Mouse (Mus musculus) left cerebral cortex, adult 8-10 months (tissue): ENCODE results near the gene Ascl4. TPM values are rescaled to one million over a fixed set of nuclear protein-coding genes. Genes with fewer than 3 reads are reported as not detected.

Source experiments
- DNase-seq, 2 experiments: peaks; one replicate each; pipeline ENCODE4 v3.0.0; 2022; ENCODE audit warnings: low spot score in 2 of 2
- total RNA-seq, 4 experiments: library from RNA; stranded (reverse); gene quantifications; 2 replicates each; pipeline ENCODE4 v1.2.4; 2022

Ascl4 gene
- total RNA-seq = 1 to 10 TPM in 1 of 4 experiments, under 1 TPM in 2, not detected in 1; 0.19 to 1.1 (median 0.59) TPM

DNA sequence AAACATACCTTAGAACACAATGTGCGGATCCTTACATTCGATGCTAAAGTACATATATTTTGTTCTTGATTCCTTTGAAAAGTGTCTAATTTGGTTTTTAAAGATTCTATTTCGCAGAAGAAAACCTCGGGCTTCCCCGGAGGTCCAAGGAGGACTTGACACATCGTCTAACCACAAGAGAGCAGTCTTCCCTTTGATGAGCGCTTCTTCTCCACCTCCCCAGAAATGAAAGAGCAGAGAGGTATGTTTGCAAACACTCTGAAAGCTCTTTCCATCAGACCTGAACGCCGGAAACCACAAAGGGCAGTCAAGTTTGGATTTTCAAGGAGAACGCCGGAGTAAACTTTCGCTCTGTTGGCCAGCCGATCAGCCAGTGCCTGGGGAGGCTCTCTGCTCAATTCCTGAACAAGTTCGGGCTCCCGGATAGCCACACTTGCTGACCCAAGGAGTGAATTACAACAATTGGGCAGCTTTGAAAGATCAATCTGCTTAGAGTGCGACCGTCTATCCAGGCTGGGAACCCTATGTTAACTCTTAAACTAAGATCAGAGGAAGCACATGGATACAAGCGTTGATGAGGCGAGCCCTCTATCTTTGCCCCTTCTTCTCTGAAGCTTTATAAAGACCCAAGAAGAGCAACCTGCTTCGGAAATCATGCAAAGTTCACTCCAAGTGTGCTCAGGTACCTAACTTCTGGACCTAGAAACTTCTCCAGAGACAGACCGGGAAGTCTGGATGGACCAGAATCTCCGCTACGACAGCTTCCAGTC lies at the start of gene Ascl4:
Gene Ascl4 (plus strand): TSS at position 6 of the 770 bp plus-strand sequence.
- DNase-seq = no peak

- no peak for DNase-seq
These were observed 47.5 kb upstream of the Ascl4 start for GRCm38 (mm10) chr10:85879886-85880486.

- DNase-seq = peak; percentile 86 to 99
These were observed 10.8 kb upstream of the Ascl4 start, which contains the start of gene Prdm4 for GRCm38 (mm10) chr10:85916498-85917309. Prdm4 (minus strand) TSS chr10:85917142.

GRCm38 (mm10) chr10:85928499-85929207 lies 1.2 kb downstream of the Ascl4 start:
- DNase-seq = peak; percentile 72 to 79

DNA sequence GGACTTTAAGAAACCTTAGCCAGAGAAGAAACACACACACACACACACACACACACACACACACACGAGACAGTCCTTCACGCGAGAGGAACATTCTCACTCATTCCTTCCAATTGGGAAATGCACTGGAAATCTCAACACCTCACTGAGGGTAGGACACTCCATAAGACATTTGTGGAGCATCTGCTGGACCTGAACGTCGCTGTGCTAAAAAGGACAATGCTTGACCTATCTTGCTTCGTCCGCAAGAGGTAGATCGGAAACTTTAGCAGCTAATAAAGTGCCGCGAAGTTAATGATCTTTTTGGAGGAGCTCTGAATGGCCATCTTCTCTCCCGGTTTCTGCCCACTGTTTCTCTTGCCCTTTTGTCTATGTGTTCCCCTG lies 1.7 kb downstream of the Ascl4 start:
- no peak for DNase-seq

GRCm38 (mm10) chr10:85929962-85930361 lies 2.5 kb downstream of the Ascl4 start:
- no peak for DNase-seq

- DNase-seq = no peak
These were observed 8.9 kb downstream of the Ascl4 start for GRCm38 (mm10) chr10:85936280-85936965.

- DNase-seq = no peak
These were observed 21.2 kb downstream of the Ascl4 start for GRCm38 (mm10) chr10:85948483-85949196.

DNA sequence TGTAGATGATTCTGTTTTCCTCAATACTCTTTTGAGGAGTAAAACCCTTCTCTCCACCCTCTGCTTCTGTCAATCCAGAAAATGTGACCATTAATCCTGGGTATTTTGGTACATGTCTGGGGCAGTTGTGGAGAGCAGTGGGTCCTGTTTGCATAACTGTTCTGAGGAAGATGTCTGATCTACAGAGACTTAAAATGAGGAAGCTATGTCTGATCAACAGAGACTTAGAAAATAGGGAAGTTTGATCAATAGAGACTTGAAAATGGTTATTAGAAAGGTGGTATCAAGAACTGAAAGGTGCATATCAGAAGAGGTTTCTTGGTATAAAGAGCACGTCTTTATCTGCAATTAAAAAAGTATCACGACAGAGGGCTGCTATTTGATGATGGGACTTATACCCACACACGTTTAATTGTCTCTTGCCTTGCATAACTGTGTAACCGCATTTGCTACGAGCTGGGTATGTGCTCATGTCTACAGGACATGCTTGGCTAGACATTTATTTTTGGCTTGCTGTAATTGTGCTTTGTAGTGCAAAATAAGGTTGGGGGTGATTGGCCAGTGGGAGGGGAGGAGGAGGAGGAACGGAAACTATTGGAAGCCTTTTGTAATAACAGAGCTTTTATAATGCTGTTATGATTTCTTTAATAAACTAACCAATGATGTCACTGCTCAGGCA lies 24.4 kb downstream of the Ascl4 start:
- DNase-seq = no peak

DNA sequence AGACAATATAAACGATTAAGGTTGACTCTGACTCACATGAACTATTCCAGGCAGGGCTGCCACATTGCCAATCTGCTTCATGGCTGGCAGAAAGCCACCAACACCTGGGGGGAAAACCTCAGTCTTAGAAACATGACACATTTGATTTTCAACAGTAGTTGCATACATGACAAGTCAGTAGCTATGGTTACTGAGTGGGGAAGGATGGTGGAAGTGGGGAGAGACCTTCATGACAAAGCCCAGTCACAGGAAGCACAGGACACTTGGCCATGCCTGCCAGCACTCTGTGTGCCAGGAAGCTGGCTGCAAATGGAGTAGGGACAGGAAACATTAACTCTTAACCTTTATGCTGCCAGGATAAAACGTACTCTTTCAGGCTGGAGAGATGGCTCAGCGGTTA lies 25.9 kb downstream of the Ascl4 start:
- DNase-seq = no peak

DNA sequence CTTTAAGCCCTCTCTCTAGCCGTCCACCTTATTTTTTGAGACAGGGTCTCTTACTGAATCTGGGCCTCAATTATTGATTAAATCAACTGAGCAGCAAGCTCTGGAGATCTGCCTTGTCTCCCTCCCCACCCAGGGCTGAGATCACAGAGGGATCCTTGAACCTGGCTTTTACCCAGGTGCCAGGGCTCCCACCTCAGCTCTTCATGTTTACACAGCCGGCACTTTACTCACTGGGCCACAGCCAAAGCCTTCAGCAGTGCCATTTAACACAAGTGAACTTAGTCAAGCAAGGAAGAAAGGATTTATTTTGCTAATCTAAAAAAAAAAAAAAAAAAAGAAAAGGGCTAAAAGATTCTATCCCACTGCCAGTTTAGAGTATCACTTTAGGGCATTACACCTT lies 26.9 kb downstream of the Ascl4 start:
- DNase-seq = no peak

GRCm38 (mm10) chr10:85956871-85957419 lies 29.5 kb downstream of the Ascl4 start:
- no peak for DNase-seq

DNA sequence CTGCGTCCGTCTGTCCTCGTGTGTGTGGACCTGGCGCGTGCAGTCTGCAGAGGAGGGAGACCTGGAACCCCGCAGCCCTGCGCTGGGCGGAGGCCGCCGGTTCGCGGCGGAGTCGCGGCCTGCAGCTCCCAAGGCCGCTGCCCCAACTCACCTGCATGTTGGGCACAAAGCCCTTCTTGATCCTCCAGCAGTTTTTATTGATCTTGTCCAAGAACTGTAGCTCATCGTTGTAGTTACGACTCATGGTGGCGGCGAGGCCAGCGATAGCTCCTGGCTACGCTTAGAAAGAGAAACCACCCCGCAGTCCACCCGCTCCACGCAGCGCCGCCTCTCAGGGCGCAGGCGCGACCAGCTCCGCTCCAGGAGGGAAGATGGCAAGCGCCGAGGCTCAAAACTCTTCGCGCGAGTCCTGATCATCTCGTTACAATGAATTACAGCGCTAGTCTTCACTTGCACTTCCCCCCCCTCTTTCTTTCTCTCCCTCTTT lies 30.0 kb downstream of the Ascl4 start, which contains the start of gene Rtcb:
Gene Rtcb (minus strand): TSS at position 360 of the 487 bp plus-strand sequence.
- peak; percentile 93 to 99 for DNase-seq

GRCm38 (mm10) chr10:85962897-85963296 lies 35.4 kb downstream of the Ascl4 start:
- no peak for DNase-seq

DNA sequence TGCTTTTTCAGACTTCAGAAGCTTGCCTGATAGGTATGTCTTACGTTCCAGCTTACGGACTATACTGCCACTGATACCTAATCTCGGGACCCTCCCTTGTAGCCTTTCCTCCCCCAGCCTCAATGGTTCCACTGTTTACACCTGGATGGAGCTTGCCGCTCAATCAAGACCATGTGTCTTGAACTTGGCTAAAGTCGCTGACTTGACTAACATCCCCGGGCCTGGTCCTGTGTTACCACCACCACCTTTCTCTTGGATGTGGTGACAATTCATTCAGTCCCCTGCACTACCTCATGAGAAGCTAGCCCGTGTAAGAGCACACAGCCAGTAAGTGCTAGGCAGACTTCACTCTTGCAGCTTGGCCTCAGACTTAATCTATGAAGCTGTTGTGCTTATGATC lies 36.8 kb downstream of the Ascl4 start:
- DNase-seq = no peak

DNA sequence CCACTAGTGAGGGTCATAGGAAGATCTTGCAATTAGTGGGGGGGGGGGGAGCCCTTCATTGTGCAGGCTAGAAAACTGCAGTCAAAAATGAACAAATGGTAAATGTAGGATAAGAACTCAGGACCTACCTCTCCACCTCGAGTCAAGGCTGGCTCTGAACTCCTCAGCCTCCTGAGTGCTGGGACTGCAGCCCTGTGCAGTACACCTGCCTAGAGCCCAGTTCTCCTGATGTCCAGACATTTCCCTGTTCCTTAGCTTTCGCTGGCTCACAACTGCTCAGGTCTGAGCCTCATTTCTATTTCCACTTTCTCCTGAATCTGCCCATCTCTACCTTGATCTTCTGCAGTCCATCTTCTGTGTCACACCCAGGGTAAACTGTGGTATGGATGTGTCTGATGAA lies 39.0 kb downstream of the Ascl4 start:
- no peak for DNase-seq

DNA sequence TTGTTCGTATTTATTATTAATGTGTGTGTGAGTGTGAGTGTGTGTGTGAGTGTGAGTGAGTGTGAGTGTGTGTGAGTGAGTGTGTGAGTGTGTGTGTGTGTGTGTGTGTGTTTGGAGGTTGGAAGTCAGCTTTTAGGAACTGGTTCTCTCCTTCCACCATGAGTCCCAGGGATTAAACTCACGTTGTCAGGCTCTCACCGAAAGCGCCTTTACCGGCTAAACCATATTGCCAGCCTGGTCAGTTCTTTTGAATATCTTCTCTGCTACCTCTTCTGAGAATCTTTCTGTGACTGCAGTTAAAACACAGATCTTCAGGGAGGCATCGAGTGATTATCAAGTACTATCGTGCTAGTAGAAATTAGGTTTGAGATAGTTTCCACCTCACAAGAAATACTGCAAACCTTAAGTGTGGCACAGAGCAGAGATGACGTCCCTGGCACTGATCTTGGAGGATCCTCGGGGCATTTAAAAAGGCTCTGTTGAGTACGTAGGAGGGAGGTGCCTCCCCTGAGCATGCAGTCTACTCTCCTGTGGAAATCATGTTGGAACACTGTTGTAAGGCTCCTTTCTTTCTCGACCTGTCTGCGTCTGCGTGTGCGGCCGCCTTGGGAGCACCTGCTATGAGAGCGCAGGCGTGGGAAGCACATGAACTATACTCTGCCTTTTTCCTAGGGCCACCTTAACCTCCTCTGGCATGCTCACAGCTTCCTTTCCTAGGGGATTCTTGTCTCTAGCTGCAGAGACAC lies 40.1 kb downstream of the Ascl4 start:
- no peak for DNase-seq

- DNase-seq = peak; percentile 55 to 88
These were observed 40.7 kb downstream of the Ascl4 start for GRCm38 (mm10) chr10:85968157-85968634.
